Mouse (Mus musculus): ENCODE measurements around the gene Cops4.

Cops4 gene

GRCm38 (mm10) chr5:100578863-100579411 is 60.8 kb downstream of the Cops4 start:
- no peak for DNase-seq (ENCODE audit: low spot score in 2 of 2)

GRCm38 (mm10) chr5:100581622-100582434 is 63.7 kb downstream of the Cops4 start:
- DNase-seq (ENCODE audit: low spot score in 2 of 2) = no peak

- no peak for DNase-seq (ENCODE audit: low spot score in 2 of 2)
Measured at GRCm38 (mm10) chr5:100582435-100582826, 64.3 kb downstream of the Cops4 start.

- DNase-seq (ENCODE audit: low spot score in 2 of 2) = no peak
Measured at GRCm38 (mm10) chr5:100583066-100583465, 65.0 kb downstream of the Cops4 start.

- DNase-seq (ENCODE audit: low spot score in 2 of 2) = no peak
Measured at GRCm38 (mm10) chr5:100585206-100585644, 67.1 kb downstream of the Cops4 start.

GRCm38 (mm10) chr5:100585657-100586056 is 67.5 kb downstream of the Cops4 start:
- no peak for DNase-seq (ENCODE audit: low spot score in 2 of 2)

- DNase-seq (ENCODE audit: low spot score in 2 of 2) = no peak
Measured at GRCm38 (mm10) chr5:100587136-100587535, 69.0 kb downstream of the Cops4 start.

GRCm38 (mm10) chr5:100587626-100588025 is 69.5 kb downstream of the Cops4 start:
- no peak for DNase-seq (ENCODE audit: low spot score in 2 of 2)

- no peak for DNase-seq (ENCODE audit: low spot score in 2 of 2)
Measured at GRCm38 (mm10) chr5:100590505-100590904, 72.4 kb downstream of the Cops4 start.

- DNase-seq (ENCODE audit: low spot score in 2 of 2) = no peak
Measured at GRCm38 (mm10) chr5:100594803-100595467, 76.8 kb downstream of the Cops4 start.

GRCm38 (mm10) chr5:100595999-100596398 is 77.9 kb downstream of the Cops4 start:
- no peak for DNase-seq (ENCODE audit: low spot score in 2 of 2)
